Mouse (Mus musculus): ENCODE measurements around the gene Jmjd4. TPM values are rescaled to one million over a fixed set of nuclear protein-coding genes. Genes with fewer than 3 reads are reported as not detected.

Gene Jmjd4
- 10.2 and 12.8 TPM in 2 replicates for total RNA-seq (2014; fragmentation: Nextera tagmentation)
- total RNA-seq (2017), result 7.4 and 10.3 TPM in 2 replicates

DNA sequence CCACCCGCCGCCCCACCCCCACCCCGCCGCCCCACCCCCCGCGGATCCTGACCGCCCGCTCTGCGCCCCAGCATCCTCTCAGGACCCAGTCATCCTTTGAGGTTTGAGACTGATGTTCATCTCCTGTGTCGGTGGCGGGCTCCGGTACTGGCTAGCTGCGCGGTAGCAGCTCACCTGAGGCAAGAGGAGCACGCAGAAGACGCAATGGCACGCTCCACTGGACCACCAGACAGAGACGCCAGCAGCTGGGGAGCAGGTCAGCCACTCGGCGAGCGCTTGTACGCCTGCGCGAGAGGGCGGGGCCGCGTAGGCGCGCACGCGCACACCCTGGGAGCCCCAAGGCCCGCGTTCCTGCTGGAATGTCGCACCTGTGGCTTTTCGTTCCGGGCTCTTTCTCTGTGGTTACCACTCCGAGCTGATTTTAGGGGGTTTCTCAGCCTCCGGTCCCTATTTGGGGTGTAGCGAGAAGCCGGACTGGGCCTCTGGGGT lies at the start of gene Jmjd4:
Gene Jmjd4 (plus strand): TSS at position 305 of the 489 bp plus-strand sequence.
- peak; percentile 86 for ATAC-seq (replicated peaks; ENCODE audit: low FRiP score, low TSS enrichment, poor library complexity, severe bottlenecking)

DNA sequence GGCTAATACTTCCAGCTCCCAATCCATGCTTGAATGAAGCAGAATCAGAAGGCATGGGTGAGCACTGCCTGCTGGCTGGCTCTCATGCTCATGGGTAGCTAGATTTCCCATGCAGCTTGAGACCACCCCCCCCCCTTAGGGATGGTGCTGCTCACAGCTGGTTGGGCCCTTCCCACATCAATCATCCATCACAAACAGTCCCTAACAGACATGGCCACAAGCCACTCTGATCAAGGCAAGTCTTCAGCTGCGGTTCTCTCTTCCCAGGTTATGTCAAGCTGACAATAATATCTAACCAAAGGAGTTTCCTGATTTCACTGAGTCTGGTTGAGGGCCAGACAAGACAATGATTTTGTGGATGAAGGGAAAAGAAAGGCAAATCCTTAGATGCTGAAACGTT lies 49.0 kb upstream of the Jmjd4 start:
- no peak for ATAC-seq (replicated peaks; ENCODE audit: low FRiP score, low TSS enrichment, poor library complexity, severe bottlenecking)

DNA sequence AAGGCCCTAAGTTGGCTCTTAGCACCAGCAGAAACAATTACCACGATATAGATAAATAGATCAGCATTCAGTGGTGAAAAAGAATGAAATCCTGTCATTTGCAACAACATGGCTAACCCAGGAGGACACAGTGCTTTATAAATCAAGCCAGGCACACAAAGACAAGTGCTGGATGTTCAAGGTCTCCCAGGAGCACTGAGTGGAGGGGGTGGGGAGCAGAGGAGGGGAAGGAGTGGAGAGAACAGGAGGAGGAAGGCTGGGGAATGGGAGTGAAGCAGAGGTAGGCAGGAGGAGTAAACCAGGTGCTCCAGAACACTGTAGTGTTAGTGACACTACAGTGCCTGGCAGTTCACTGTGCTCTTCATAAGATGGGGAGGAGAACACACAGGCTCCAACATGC lies 44.1 kb upstream of the Jmjd4 start:
- no peak for ATAC-seq (replicated peaks; ENCODE audit: low FRiP score, low TSS enrichment, poor library complexity, severe bottlenecking)

DNA sequence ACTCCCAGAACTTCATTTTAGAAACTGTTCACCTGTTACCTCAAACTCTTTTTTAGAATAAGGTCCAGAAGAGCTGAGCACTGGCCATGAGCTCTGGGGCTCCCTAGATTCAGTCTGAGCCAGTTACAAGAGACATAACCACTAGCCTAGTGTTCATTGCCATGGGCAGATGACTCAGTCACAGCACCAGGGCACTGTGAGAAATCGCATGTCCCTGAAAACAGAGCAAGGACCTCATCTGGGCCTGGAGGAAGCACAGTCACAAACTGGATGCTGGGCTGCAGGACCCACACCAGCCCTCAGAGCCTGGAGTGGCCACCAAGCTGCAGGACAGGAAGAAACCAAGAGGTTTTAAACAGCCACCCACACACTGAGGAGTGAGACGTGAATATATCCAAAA lies 39.0 kb upstream of the Jmjd4 start:
- ATAC-seq (replicated peaks; ENCODE audit: low FRiP score, low TSS enrichment, poor library complexity, severe bottlenecking), result no peak

DNA sequence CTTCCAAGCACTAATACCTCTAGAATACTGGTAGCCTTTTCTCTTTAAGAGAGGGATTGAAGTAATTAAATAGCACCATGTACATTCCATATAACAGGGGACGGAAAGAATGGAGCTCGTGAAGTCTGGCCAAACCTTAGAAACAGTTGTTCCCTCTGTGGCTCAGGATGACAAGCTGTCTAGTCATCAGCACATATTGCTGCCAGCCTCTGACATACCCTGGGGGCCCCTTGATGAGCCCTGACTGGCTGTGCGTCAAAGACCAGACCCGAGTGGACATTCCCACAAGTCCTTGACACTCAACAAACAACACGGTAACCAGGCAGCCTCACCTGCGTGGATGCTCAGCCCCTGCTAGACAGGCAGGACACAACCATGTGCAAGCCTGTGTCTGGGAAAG lies 37.8 kb upstream of the Jmjd4 start:
- no peak for ATAC-seq (replicated peaks; ENCODE audit: low FRiP score, low TSS enrichment, poor library complexity, severe bottlenecking)

DNA sequence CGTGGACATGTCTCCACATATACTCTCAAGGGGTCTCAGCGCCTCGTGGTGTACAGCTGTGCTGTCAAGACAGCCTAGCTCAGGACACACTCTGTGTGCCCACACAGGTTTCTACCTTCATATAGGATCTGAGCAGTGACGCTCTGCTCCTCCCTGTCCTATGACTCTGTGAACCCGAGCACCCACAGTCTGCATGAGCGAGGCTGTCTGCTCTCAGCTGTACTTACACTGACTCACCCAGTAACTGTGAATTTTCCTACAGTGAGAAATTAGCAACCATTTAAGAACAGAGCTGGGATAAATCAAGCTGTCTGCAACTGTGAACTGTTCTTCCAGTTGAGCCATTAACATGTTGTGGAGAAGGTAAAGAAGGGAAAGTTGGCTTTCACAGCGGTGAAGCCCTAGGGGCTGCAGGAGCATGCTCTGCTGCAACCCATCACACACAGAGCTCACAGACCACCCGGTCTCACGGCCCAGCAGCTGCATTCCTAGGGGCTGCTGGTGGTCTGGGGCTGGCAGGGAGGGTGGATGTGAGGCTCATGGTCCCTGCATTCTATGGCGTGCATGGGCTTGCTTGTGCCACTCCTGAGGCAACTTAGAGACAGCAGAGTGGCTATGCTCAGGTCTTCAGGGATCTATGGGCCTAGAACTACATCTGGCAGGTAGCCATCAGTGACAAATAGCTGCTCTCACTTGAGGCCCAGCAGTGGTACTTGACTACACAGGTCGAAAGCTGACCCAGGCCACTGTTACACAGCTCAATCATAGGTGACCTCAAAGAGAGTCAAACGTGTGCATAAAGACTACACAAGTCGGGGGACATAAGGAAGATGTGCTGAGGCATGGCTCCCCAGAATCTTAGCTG lies 36.6 kb upstream of the Jmjd4 start:
- no peak for ATAC-seq (replicated peaks; ENCODE audit: low FRiP score, low TSS enrichment, poor library complexity, severe bottlenecking)

DNA sequence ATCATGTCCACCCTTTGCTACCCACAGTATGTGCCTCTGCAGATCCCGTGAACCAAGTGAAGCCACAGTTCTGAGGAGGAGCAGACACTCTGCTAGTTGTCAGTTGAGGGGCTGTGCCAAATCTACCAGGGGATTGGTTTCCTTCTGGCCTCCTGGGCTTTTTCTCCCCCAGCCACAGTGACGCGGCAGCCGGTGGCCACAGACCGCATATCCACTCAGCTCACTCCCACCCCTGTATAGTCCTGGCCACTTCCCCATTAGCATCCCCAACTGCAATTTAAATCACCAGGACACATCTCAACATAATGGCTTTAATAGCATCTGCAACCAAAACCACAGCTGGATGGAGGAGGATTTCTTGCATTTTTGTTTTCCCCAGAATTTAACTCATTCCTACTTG lies 31.1 kb upstream of the Jmjd4 start:
- ATAC-seq (replicated peaks; ENCODE audit: low FRiP score, low TSS enrichment, poor library complexity, severe bottlenecking), result peak; percentile 55

DNA sequence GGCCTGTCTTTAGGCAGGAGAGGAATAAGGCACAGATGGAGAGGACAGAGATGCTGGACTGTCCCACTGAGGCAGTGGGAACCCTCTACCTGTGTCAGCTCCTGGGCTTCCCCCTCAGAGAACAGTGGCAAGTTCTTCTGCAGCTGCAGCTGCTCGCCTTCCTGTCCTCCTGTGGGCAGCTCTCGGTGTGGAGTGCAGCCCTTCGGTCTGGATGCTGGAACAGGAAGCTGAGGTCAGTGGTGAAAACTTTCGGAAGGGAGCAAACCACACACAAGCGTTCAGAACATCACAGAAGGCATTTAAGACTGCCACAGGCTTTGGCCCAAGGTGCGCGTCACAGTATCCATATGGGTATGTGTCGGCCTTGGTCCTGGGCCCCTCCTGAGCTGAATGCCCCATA lies 28.4 kb upstream of the Jmjd4 start:
- no peak for ATAC-seq (replicated peaks; ENCODE audit: low FRiP score, low TSS enrichment, poor library complexity, severe bottlenecking)

DNA sequence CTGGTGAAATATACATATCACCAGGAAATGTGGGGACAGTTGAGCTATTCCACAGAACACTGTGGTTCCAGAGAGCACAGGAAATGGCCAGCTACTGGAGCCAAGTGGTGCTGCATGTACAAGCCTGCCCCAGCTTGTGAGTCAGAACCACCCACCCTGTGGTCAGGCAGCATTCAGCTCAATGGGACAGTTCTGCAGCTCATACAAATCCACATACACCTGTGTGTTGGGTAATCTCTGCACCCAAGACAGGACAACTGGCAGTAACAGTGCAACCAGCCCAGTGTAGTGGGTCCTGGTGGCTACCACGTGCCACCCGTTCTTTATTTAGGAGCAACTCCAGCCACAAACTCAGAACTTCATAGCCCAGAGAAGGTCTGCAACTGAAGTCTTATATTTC lies 27.9 kb upstream of the Jmjd4 start:
- no peak for ATAC-seq (replicated peaks; ENCODE audit: low FRiP score, low TSS enrichment, poor library complexity, severe bottlenecking)

DNA sequence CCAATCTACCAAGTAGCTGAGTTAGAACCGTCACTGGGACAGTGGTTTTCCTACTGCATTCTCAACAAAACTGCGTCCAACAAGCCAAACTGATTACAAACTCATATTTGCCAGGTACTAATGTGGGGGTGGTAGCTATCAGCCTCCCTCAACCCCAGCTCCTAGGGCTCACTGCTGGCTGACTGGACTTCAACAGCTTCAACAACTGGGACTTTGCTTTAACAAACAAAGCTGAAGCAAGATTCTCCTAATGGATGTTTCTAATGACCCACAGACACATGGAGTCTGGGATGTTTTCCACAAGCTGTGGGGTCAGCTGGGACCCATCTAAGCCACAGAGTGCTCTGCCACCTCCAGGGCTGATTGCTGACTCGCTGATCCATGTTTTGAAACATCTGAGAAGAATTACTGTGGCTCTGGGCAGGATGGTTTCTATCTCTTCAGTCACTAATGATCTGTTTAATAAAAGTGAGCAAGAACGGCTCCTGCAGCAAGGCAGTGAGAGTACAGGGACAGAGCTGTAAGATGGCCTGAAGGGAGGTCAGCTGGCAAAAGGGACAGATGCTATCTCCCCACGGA lies 26.7 kb upstream of the Jmjd4 start:
- ATAC-seq (replicated peaks; ENCODE audit: low FRiP score, low TSS enrichment, poor library complexity, severe bottlenecking), result no peak

DNA sequence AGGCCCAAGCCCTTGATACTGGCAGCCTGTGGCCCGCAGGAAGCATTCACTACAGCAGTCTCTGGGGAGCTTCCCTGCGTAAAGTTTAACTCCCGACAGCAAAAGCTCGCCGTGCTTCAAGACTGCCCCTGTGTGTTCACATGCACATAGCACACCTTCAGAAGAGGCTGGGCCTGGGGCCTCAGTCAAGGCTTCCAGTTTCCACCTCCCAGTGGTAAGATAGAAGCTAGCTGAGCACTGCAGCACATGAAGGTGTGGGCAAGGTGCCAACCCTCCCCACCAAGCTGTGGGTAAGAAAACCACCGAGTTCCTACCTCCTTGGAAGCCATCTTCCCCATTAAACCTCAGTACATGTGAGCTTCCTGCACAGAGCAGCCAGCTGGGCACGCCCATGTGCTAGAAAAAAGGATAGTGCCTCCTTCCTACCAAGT lies 24.2 kb upstream of the Jmjd4 start:
- peak; percentile 41; the same call in 1 of the 2 replicates for ATAC-seq (replicated peaks; ENCODE audit: low FRiP score, low TSS enrichment, poor library complexity, severe bottlenecking)

DNA sequence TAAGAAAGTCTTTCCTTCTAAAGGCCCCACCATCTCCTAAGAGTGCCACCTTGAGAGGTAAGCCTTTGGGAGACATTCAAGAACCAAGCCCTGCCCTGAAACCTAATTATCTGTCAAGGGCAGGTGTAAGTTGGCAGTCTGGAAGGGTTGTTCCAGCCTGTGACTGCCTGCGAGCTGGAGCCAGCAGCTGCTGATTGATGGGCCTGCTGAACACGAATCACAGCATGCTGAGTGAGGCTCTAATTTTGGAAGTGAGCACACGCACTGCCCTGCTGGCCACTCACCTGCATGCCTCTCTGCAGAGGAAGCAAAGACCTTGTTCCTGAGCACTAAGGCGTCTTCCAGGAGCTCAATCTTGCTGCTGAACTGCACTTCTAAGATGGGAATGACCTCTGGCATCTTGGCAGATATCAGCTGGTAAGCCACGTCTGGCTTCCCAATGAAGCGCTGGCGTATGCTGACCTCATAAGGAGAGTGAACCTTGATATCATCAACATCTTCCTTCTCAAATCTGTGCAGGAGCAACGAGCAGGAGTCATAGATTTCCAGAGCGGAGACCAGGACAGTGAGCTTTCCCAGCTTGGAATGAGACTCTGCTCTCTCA lies 21.7 kb upstream of the Jmjd4 start:
- no peak for ATAC-seq (replicated peaks; ENCODE audit: low FRiP score, low TSS enrichment, poor library complexity, severe bottlenecking)

DNA sequence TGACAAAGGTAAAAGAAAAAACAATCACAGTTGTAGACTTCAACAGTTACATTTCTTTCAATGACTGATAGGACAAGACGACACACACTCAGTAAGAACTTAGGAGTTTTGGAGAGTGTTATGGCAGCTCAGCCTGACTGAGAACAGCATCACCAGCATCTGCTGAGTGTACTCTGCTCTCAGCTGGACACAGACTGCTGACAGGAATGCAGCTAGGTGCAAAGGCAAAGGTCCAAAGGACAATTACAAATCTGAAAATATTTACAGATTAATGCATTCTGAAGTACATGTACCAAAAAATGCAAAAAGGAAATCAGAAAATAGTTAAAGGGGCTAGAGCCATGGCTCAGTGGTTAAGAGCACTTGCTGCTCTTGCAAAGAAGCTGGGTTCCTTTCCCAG lies 19.9 kb upstream of the Jmjd4 start:
- no peak for ATAC-seq (replicated peaks; ENCODE audit: low FRiP score, low TSS enrichment, poor library complexity, severe bottlenecking)

DNA sequence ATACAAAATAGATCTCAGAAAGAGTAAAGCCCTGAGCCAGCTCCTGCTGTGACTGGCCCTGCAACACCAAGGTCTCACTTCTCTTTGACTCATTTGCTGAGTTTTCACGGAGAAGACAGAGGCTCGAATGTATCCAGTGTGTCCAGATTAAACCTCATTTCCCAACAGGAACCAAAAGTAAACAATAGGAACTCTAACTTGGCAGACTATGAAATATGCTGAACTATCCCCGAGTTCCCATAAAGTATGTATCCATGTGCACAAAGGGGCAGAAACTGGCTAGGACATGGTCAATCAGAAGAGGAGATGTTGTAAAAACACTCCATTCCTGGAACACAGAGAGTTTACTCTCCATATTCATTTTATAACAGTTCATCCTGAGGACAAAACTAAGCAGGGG lies 17.6 kb upstream of the Jmjd4 start:
- no peak for ATAC-seq (replicated peaks; ENCODE audit: low FRiP score, low TSS enrichment, poor library complexity, severe bottlenecking)

DNA sequence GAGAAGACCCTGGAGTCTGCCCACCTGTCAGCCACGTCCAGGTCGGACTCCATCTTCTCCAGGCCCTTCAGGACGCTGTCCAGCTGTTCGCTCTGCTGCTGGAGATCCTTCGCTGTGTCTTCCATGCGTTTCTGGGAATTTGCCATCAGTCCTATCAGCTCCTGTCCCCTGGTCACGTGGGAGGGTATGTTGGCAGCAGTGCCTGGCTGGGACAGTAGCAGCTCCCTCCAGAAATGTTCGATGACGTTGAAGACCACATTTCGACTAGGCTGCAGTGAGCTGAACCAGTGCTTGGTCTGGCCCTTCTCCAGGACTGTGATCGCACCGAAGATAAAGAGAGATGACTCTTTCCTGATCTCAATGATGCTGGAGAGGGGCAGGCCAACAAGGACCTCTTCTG lies 11.9 kb upstream of the Jmjd4 start:
- no peak; the same call in 1 of the 2 replicates for ATAC-seq (replicated peaks; ENCODE audit: low FRiP score, low TSS enrichment, poor library complexity, severe bottlenecking)

DNA sequence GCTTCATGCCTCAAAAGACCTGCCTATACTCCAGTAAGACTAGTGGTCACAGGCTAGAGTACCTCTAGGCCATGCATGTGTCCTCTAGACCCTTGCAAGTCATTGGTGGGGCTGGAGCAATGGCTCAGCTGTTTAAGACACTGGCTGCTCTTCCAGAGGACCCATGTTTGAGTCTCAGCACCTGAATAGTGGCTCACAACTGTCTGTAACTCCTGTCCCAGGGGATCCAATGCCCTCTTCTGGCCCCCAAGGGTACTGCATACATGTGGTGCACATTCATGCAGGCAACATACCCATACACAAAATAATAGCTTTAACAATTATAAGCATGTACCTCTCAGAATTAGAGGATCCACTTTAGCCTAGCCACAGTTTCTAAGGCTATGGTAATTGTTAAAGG lies 6.7 kb upstream of the Jmjd4 start:
- ATAC-seq (replicated peaks; ENCODE audit: low FRiP score, low TSS enrichment, poor library complexity, severe bottlenecking), result no peak

DNA sequence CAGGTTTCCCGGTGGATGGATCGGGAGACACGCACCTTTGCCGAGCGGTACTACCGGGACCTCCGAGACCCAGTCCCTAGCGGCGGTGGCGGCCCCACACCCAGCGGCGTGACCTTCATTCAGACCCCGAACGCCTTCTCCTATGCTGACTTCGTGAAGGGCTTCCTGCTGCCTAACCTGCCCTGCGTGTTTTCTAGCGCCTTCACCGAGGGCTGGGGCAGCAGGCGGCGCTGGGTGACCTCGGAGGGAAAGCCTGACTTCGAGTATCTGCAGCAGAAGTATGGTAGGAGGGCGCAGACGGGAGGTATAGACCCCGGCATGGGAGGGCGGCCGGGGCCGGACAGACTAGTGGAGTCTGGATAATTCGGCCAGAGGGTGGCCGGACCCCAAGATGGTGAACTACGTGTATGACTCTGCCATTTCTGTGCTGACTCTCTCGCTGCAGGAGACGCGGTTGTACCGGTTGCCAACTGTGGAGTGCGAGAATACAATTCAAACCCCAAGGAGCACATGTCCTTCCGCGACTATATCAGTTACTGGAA lies 456 bp downstream of the Jmjd4 start:
- peak; percentile 62 for ATAC-seq (replicated peaks; ENCODE audit: low FRiP score, low TSS enrichment, poor library complexity, severe bottlenecking)

DNA sequence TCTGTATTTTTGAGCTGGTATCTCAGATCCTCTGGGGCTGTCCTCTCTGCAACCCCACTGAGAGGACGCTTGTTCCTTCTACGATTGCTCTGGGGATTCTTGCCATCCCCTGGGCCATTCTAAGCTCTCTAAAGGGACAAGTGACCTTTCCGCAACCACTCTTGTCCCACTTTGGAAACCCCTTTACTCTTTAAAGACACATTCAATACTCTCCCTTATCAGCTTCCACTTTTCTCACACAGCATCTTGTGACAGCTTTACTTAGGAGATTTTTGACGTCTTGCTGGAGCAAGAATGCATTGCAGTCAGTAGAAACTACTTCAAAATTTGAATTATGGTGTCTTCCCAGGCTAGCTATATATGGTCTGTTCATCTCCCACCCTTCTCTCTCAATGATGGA lies 1.2 kb downstream of the Jmjd4 start, which contains the start of gene Snap47:
Gene Snap47 (minus strand): TSS at position 101 of the 400 bp plus-strand sequence.
- no peak for ATAC-seq (replicated peaks; ENCODE audit: low FRiP score, low TSS enrichment, poor library complexity, severe bottlenecking)

DNA sequence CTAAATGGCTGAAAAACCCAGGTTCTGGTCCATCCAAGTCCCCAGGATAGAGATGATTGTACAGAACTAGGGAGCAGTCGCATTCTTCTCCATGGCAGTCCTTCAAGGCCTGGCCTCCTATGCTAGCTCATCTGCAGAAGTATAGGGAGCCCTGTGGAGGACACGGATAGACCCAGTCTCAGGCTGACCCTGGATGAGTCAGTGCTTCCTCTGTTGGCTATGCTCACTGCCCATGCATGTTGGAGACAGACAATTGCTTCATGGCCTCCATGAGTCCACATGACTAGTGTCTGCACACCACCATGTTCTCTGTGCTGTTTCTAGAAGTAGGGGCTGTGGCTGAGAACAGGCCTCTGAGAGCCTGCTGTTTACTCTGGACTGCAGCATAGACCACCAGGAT lies 6.5 kb downstream of the Jmjd4 start:
- no peak for ATAC-seq (replicated peaks; ENCODE audit: low FRiP score, low TSS enrichment, poor library complexity, severe bottlenecking)

DNA sequence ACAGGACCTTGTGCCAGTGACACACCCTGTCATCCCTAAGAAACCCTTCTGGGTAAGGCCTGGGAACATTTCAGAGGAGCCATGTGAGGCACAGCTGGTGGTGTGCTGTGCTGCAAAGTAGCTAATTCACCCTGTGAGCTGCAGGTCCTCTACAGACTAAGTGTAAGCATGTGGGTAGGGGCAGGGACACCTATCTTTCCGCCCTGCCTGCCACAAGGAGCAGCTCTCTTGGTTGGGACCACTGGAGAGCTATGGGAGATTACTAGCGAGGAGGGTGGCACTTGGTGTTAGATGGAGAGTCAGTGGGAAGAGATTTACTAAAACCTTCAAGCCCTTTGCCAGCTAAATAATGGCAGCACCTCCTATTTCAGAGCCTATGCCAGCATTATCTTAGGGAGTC lies 7.0 kb downstream of the Jmjd4 start:
- no peak for ATAC-seq (replicated peaks; ENCODE audit: low FRiP score, low TSS enrichment, poor library complexity, severe bottlenecking)

Data from megakaryocyte-erythroid progenitor cell, adult 5-6 weeks (primary cell).